ENCODE assay signal across 29 mouse cellular contexts in the genomic region with DNA sequence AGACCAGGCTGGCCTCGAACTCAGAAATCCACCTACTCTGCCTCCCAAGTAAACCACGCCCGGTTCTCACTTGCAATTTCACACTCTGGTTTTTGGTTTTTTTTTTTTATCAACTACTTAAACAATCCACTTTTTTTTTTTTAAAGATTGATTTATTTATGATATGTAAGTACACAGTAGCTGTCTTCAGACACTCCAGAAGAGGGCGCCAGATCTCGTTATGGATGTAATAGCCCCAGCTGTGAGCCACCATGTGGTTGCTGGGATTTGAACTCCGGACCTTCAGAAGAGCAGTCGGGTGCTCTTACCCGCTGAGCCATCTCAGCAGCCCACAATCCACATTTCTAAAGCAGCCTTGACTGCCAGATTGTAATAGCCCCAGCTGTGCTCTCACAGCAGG. TPM values are rescaled to one million over a fixed set of nuclear protein-coding genes. Genes with fewer than 3 reads are reported as not detected.
DNase-seq lines count a peak whose midpoint lies in the region; ATAC-seq and TF ChIP-seq lines count a peak whose summit lies in the region.
"Had no signal": no experiment of that assay in that cellular context is flagged by ENCODE, and none has a peak within 500 bp of the region (broad histone marks: within the 10 kb centered on the region; RNA-seq: fewer than 3 reads in every experiment).

No protein-coding gene starts in this region.

- TF ChIP-seq CTCF in intestine, postnatal 0 days (IDR thresholded peaks at IDR 0.05; ENCODE audit: low read depth) = peak; percentile 40
- peak; percentile 43 for TF ChIP-seq CTCF in liver, embryonic 14.5 days (IDR thresholded peaks at IDR 0.05; ENCODE audit: low read depth)
- peak; percentile 35 for TF ChIP-seq CTCF in E14TG2a.4 (conservative IDR thresholded peaks at IDR 0.05; ENCODE audit: low read length)

- H3K36me3 ChIP-seq in intestine, postnatal 0 days (ENCODE audit: control insufficient read depth, insufficient read depth) = peaks cover 22% of the 10 kb centered on the region
- peaks cover 10% of the 10 kb centered on the region; the same call in 1 of the 2 replicates for H3K36me3 ChIP-seq in intestine, embryonic 15.5 days
- peaks cover 3% of the 10 kb centered on the region for H3K36me3 ChIP-seq in liver, embryonic 14.5 days (replicated peaks; ENCODE audit: control insufficient read depth, insufficient read depth, low read depth)
- peaks cover 33% of the 10 kb centered on the region for H3K36me3 ChIP-seq in liver, embryonic 12.5 days
- H3K36me3 ChIP-seq in E14TG2a.4 (ENCODE audit: insufficient read depth, low read length) = peaks cover 35% of the 10 kb centered on the region

- ATAC-seq in intestine, postnatal 0 days = no peak
- ATAC-seq in intestine, embryonic 15.5 days = no peak
- no peak for ATAC-seq in liver, embryonic 14.5 days (ENCODE audit: insufficient read depth)
- no peak for ATAC-seq in liver, embryonic 12.5 days
- ATAC-seq: forebrain, postnatal 0 days; midbrain, embryonic 15.5 days had no signal

- H3K9ac ChIP-seq in intestine, postnatal 0 days (ENCODE audit: low read depth, low read length) = no peak overlapping the region
- H3K9ac ChIP-seq in intestine, embryonic 15.5 days = no peak overlapping the region
- no peak overlapping the region for H3K9ac ChIP-seq in liver, embryonic 14.5 days (replicated peaks)
- H3K9ac ChIP-seq in liver, embryonic 12.5 days = no peak overlapping the region
- H3K9ac ChIP-seq: forebrain, embryonic 12.5 days; forebrain, postnatal 0 days; hindbrain, embryonic 14.5 days; midbrain, embryonic 15.5 days had no signal

- H3K9me3 ChIP-seq in intestine, postnatal 0 days (ENCODE audit: control insufficient read depth) = no peaks in the 10 kb centered on the region
- H3K9me3 ChIP-seq in intestine, embryonic 15.5 days = no peaks in the 10 kb centered on the region
- H3K9me3 ChIP-seq in liver, embryonic 14.5 days (ENCODE audit: control insufficient read depth, low read length) = no peaks in the 10 kb centered on the region
- H3K9me3 ChIP-seq in liver, embryonic 12.5 days (replicated peaks) = no peaks in the 10 kb centered on the region
- no peaks in the 10 kb centered on the region for H3K9me3 ChIP-seq in E14TG2a.4 (ENCODE audit: low read length)
- H3K9me3 ChIP-seq: forebrain, embryonic 12.5 days; midbrain, embryonic 10.5 days; midbrain, embryonic 15.5 days had no signal

- no peak overlapping the region for H3K27ac ChIP-seq in intestine, postnatal 0 days (ENCODE audit: low read depth, low read length)
- no peak overlapping the region for H3K27ac ChIP-seq in intestine, embryonic 15.5 days
- no peak overlapping the region for H3K27ac ChIP-seq in liver, embryonic 14.5 days
- no peak overlapping the region for H3K27ac ChIP-seq in liver, embryonic 12.5 days
- H3K27ac ChIP-seq: forebrain, embryonic 12.5 days; hindbrain, embryonic 14.5 days; midbrain, embryonic 10.5 days; midbrain, embryonic 15.5 days had no signal

- 85% methylated on average over 8 of the region's 8 CpGs for WGBS in intestine, postnatal 0 days
- 81% methylated on average over 8 of the region's 8 CpGs for WGBS in intestine, embryonic 15.5 days
- WGBS in liver, embryonic 14.5 days (ENCODE audit: insufficient replicate concordance) = 75% methylated on average over 8 of the region's 8 CpGs
- WGBS in liver, embryonic 12.5 days (ENCODE audit: insufficient replicate concordance) = 74% methylated on average over 8 of the region's 8 CpGs

- no peaks in the 10 kb centered on the region for H3K27me3 ChIP-seq in intestine, postnatal 0 days (replicated peaks; ENCODE audit: control insufficient read depth, insufficient read depth, low read length)
- H3K27me3 ChIP-seq in intestine, embryonic 15.5 days (replicated peaks) = no peaks in the 10 kb centered on the region
- no peaks in the 10 kb centered on the region for H3K27me3 ChIP-seq in liver, embryonic 14.5 days (ENCODE audit: control insufficient read depth, insufficient read depth, low read length)
- H3K27me3 ChIP-seq in liver, embryonic 12.5 days (replicated peaks) = no peaks in the 10 kb centered on the region
- no peaks in the 10 kb centered on the region for H3K27me3 ChIP-seq in E14TG2a.4 (ENCODE audit: insufficient read depth, low read length)
- H3K27me3 ChIP-seq: forebrain, embryonic 12.5 days; midbrain, embryonic 15.5 days had no signal

- TF ChIP-seq EP300 in liver, embryonic 14.5 days (IDR thresholded peaks at IDR 0.05; ENCODE audit: low read depth) = no peak

- H3K4me2 ChIP-seq in intestine, postnatal 0 days (replicated peaks; ENCODE audit: low read depth) = no peak overlapping the region
- H3K4me2 ChIP-seq in intestine, embryonic 15.5 days (replicated peaks) = no peak overlapping the region
- H3K4me2 ChIP-seq in liver, embryonic 14.5 days (ENCODE audit: low read depth) = no peak overlapping the region
- no peak overlapping the region for H3K4me2 ChIP-seq in liver, embryonic 12.5 days
- H3K4me2 ChIP-seq: forebrain, embryonic 12.5 days; heart, embryonic 11.5 days; hindbrain, embryonic 14.5 days; midbrain, embryonic 15.5 days had no signal

- no peak overlapping the region for H3K4me3 ChIP-seq in intestine, postnatal 0 days (ENCODE audit: low read depth, low read length)
- H3K4me3 ChIP-seq in intestine, embryonic 15.5 days (replicated peaks) = no peak overlapping the region
- H3K4me3 ChIP-seq in liver, embryonic 14.5 days (ENCODE audit: insufficient read depth in 1 of 2, low read depth in 2 of 2, low read length in 2 of 2) = no peak overlapping the region
- H3K4me3 ChIP-seq in liver, embryonic 12.5 days = no peak overlapping the region
- H3K4me3 ChIP-seq in E14TG2a.4 (replicated peaks; ENCODE audit: low read length) = no peak overlapping the region
- H3K4me3 ChIP-seq: erythroblast, embryonic 14.5 days; forebrain, embryonic 12.5 days; midbrain, embryonic 10.5 days; midbrain, embryonic 15.5 days had no signal

- no peak for DNase-seq in liver, embryonic 14.5 days (ENCODE audit: low read depth in 3 of 3, low spot score in 3 of 3)
- DNase-seq in induced T-regulatory cell, adult 2 months (ENCODE audit: low read depth) = peak; percentile 38
- DNase-seq in adrenal gland, postnatal 10 days = no peak
- DNase-seq in yolk sac, embryonic 10.5 days (ENCODE audit: low spot score) = no peak
- DNase-seq: adrenal gland, postnatal 36 days; cerebellum, adult 18-20 months; cerebellum, postnatal 10 days; forebrain, postnatal 0 days; gastrocnemius, postnatal 10 days; heart, adult 11 months; heart, postnatal 4 days; kidney, adult 8-10 months; kidney, postnatal 10 days; left cerebral cortex, postnatal 4 days; lung, adult 18-20 months; lung, postnatal 14 days; right cerebral cortex, adult 18-20 months; thymus, adult 2 months; thymus, postnatal 36 days had no signal

- H3K4me1 ChIP-seq in intestine, postnatal 0 days (replicated peaks; ENCODE audit: control insufficient read depth, insufficient read depth, low read length) = no peaks in the 10 kb centered on the region
- H3K4me1 ChIP-seq in intestine, embryonic 15.5 days (replicated peaks) = no peaks in the 10 kb centered on the region
- H3K4me1 ChIP-seq in liver, embryonic 14.5 days (replicated peaks; ENCODE audit: control insufficient read depth in 2 of 2, insufficient read depth in 2 of 2, low read length in 1 of 2) = no peaks in the 10 kb centered on the region
- no peaks in the 10 kb centered on the region for H3K4me1 ChIP-seq in liver, embryonic 12.5 days
- peaks cover 13% of the 10 kb centered on the region; the same call in 1 of the 2 replicates for H3K4me1 ChIP-seq in E14TG2a.4 (replicated peaks; ENCODE audit: low read depth, low read length)
- H3K4me1 ChIP-seq: forebrain, embryonic 12.5 days; midbrain, embryonic 10.5 days; midbrain, embryonic 15.5 days had no signal

RNA-seq across cellular contexts. Expression of a gene that starts 23.5 kb away (rescaled TPM):
- 89.4 and 95.2 TPM in 2 replicates for polyA plus RNA-seq in intestine, postnatal 0 days (2015; fragmentation: Nextera tagmentation; extraction: Ambion mirVana)
- polyA plus RNA-seq in intestine, embryonic 15.5 days (2015; fragmentation: Nextera tagmentation; extraction: Ambion mirVana) = 158 and 168 TPM in 2 replicates
- polyA plus RNA-seq in liver, embryonic 14.5 days (2012; rRNA removed) = 22.3 and 45.6 TPM in 2 replicates
- 103 and 105 TPM in 2 replicates for polyA plus RNA-seq in liver, embryonic 14.5 days (2014; fragmentation: Nextera tagmentation; extraction: Ambion mirVana)
- polyA plus RNA-seq in liver, embryonic 12.5 days (2016; fragmentation: Nextera tagmentation; extraction: Ambion mirVana) = 159 and 164 TPM in 2 replicates
- 10 to 100 TPM; 78.7 to 84.8 TPM for total RNA-seq in adrenal gland, postnatal 10 days (2021)

RNA-seq across cellular contexts. Expression of a gene that starts 32.3 kb away (rescaled TPM):
- 4.4 and 4.8 TPM in 2 replicates for polyA plus RNA-seq in intestine, postnatal 0 days (2015; fragmentation: Nextera tagmentation; extraction: Ambion mirVana)
- 13.3 and 14.2 TPM in 2 replicates for polyA plus RNA-seq in intestine, embryonic 15.5 days (2015; fragmentation: Nextera tagmentation; extraction: Ambion mirVana)
- polyA plus RNA-seq in liver, embryonic 14.5 days (2012; rRNA removed) = 2.7 and 3.0 TPM in 2 replicates
- polyA plus RNA-seq in liver, embryonic 14.5 days (2014; fragmentation: Nextera tagmentation; extraction: Ambion mirVana) = 5.8 and 6.7 TPM in 2 replicates
- polyA plus RNA-seq in liver, embryonic 12.5 days (2016; fragmentation: Nextera tagmentation; extraction: Ambion mirVana) = 9.7 and 9.9 TPM in 2 replicates
- total RNA-seq in adrenal gland, postnatal 10 days (2021) = 10 to 100 TPM; 28.3 to 40.3 TPM

RNA-seq across cellular contexts. Expression of a gene that starts 44.9 kb away (rescaled TPM):
- 5.7 and 6.5 TPM in 2 replicates for polyA plus RNA-seq in intestine, postnatal 0 days (2015; fragmentation: Nextera tagmentation; extraction: Ambion mirVana)
- polyA plus RNA-seq in intestine, embryonic 15.5 days (2015; fragmentation: Nextera tagmentation; extraction: Ambion mirVana) = 16.0 and 17.0 TPM in 2 replicates
- 3.0 TPM in 2 replicates for polyA plus RNA-seq in liver, embryonic 14.5 days (2012; rRNA removed)
- 5.6 and 6.0 TPM in 2 replicates for polyA plus RNA-seq in liver, embryonic 14.5 days (2014; fragmentation: Nextera tagmentation; extraction: Ambion mirVana)
- polyA plus RNA-seq in liver, embryonic 12.5 days (2016; fragmentation: Nextera tagmentation; extraction: Ambion mirVana) = 10.6 and 12.3 TPM in 2 replicates
- total RNA-seq in adrenal gland, postnatal 10 days (2021) = 10 to 100 TPM; 25.0 to 33.7 TPM
